Mouse (Mus musculus): Measurements from ENCODE around the gene Map1lc3a. TPM values are rescaled to one million over a fixed set of nuclear protein-coding genes. Genes with fewer than 3 reads are reported as not detected.

Map1lc3a gene
- total RNA-seq, 1 experiment from 2014 or later: 5.2 TPM

DNA sequence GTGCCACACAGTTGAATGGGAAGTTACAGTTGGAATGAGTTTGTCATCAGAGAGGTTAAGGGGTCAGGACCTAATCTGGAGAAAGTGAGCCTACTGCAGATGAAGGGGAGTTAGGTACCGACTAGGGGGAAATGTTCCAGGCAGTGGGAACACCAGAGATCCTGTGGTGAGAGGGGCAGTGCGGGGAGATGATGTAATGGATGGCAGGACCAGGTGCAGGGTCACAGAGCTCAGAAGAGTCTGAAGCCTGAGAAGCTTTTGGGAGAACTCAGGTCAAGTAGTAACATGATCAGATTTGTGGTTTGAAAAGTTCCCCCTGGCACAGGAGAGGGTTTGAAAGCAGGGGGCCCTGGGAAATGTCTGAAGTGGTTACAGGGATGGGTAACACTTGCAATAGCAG, 4.0 kb downstream of the Map1lc3a start:
- ATAC-seq (ENCODE audit: extremely low read depth, insufficient number of reproducible peaks, low FRiP score, poor library complexity, severe bottlenecking): no peak

DNA sequence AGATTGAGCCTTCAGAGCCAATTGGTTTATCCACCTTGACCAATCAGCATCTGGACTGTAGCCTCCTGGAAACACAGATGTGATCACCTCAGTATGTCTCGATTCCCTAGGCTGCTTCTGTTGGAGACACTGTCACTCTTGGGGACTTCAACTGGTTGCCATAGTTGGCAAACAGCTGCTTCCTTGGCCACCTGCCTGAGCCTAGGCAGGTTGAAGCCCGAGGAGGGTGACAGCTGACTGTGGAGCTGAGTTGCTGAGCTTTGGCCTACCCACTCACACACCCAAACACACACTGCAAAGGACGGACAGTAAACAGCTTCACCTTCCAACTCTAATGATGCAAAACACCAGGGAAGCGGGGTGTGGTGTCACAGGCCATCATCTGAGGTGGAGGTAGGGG, 7.7 kb downstream of the Map1lc3a start:
- ATAC-seq (ENCODE audit: extremely low read depth, insufficient number of reproducible peaks, low FRiP score, poor library complexity, severe bottlenecking): no peak

DNA sequence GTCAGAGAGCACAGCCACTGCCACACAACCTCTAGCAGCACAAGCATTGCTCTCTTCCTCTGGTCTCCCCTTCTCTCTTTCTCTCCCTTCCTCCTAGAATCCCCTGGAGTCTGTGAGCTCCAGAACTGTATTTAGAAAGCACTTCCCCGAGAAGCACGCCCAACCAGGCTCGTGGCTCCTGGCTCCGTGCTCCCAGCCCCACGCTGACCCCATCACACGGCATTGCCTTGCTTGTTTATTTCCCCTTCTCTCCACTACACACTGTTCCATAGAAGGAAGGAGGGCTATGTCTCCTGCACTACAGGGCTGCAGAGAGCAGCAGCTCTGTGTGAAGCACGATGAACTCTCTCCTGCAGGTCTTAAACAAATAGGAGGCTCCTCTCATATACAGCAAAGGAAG, 8.6 kb downstream of the Map1lc3a start:
- ATAC-seq (ENCODE audit: extremely low read depth, insufficient number of reproducible peaks, low FRiP score, poor library complexity, severe bottlenecking): no peak

DNA sequence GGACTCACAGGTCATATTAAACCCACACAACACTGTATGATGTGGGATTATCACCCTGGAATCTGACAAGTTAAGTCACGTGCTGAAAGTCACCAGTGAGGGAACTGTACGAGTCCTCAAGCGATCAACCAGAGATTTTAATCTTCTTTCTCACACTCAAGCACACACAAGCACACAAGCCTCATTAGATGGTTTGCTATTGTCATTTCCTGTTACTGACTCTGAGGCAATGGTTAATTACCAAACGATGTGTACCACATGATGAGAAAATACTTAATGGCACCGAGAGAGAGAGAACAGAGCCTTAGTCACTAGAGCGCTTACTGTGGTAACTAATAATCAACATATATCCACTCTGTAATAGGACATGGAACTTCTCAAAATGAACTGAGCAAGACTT, 9.6 kb downstream of the Map1lc3a start:
- ATAC-seq (ENCODE audit: extremely low read depth, insufficient number of reproducible peaks, low FRiP score, poor library complexity, severe bottlenecking): no peak

DNA sequence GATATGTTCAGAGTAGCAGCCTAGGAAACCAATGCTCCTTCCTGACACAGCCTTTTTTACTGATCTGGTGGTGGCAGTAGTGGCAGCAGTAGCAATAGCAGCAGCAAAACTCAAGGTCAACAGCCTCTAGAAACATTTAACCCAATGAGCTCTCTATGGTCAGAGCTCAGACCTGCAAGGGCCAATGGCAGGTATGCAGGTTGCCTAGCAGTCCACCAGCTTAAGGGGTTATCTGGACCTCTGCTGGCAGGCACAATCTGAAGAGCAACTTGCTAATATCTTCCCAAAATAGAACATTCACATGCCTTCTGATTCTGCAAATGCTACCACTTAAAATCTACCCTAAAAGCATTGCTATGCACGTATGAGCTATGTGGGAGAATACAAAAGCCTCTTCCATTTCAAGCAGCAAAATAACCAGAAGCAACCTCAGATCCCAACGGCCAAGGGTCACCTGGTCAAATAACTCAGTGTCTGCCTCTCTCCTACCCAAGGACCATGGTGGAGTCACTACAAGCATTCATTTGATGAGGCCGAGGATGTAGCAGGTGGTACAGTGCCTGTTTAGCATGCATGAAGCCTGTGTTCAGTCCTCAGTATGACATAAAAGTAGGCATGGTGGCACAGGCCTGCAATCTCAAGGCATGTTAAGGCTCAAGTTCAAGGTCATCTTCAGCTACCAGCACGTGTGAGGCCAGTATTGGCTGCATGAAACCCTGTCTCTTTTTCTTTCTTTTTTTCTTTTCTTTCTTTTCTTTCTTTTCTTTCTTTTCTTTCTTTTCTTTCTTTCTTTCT, 11.6 kb downstream of the Map1lc3a start:
- no peak for ATAC-seq (ENCODE audit: extremely low read depth, insufficient number of reproducible peaks, low FRiP score, poor library complexity, severe bottlenecking)

DNA sequence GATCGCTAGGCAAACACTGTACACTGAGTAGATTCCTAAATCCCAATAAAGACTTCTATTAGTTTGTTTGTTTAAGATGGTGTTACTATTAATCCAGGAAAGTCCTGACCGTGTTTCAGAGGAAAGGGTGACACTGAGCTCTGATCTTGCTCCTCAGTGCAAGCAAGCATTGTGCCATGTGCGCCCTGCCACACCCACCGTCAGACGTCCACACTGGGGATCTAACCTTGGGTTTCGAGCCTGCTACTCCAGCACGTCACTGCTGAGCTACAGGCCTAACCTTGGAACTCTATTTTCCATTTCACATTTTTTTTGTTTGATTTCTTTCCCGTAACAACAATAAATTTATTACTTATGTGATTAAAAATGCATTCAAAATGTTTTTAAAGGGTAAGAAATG, 14.0 kb downstream of the Map1lc3a start:
- ATAC-seq (ENCODE audit: extremely low read depth, insufficient number of reproducible peaks, low FRiP score, poor library complexity, severe bottlenecking): no peak

DNA sequence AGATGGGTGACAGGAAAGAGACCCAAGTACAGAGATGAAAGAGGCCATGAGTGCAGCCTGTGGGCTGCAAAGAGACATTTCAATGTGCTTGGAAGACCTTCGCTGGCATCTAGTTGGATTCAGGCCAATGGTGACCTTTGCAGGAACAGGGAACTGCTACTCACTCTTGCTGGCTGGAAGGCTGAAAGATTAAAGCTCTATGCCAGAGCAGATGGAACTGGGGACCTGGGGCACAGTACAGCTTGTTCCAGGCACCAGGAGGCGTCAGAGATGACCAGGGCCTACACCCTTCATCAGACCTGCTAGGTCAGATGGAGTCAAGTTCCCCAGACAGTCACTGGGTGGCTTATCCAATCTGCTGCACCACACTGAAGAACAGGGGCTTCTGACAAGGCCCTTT, 17.3 kb downstream of the Map1lc3a start:
- no peak for ATAC-seq (ENCODE audit: extremely low read depth, insufficient number of reproducible peaks, low FRiP score, poor library complexity, severe bottlenecking)

DNA sequence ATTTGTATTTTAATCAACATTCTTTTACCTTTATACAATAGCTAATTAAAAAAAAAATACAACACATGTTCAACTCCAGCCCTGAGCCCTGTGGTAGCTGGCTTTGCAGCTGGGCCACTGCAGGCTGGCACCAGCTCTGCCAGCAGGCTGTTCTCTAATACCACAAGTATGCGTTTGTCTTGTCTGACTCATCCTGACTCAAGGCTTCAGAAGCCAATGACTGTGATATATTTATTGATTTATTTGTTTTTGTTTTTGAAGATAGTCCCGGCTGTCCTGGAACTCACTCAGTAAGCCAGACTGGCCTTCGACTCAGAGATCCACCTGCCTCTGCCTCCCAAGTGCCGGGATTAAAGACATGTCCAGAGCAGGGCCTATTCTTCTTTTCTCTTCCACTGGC, 17.8 kb downstream of the Map1lc3a start:
- no peak for ATAC-seq (ENCODE audit: extremely low read depth, insufficient number of reproducible peaks, low FRiP score, poor library complexity, severe bottlenecking)

DNA sequence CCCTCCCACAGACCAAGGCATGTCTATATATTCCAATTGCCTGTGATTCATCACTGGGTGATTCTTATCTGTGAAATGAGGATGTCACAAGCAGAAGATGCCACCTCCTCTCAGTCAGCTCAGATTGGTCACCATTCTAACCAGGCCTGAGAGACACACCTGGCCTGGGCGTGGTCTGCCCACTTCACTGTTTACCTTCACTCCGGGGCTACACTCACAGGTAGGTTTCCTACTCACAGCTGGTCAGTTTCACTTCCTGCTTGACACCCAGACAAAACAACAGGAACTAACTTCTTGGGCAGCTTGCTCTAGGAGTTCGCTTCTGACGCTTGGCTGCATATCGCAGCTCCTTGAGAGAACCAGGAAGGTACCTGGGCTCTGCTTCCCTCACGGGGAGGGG, 19.4 kb downstream of the Map1lc3a start:
- ATAC-seq (ENCODE audit: extremely low read depth, insufficient number of reproducible peaks, low FRiP score, poor library complexity, severe bottlenecking): peak; percentile 81

DNA sequence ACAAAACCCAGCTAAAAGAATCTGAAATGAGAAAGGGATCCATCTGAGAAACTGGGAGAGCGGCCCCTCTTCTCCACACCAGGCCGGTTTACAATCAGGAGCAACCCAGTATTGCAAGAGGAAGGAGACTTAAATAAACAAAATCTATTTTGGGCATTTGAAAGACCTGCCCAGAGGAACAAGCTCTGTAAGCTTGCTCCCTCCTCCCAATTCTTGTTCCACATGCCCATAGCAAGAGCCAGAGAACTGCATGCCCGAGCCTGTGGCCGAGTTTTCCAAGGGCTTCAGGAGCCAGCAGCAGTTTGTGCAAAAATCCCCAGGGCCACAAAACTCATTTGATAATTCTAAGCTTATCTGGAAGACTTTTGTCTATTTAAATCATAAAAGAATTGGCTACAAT, 23.5 kb downstream of the Map1lc3a start:
- ATAC-seq (ENCODE audit: extremely low read depth, insufficient number of reproducible peaks, low FRiP score, poor library complexity, severe bottlenecking): no peak

DNA sequence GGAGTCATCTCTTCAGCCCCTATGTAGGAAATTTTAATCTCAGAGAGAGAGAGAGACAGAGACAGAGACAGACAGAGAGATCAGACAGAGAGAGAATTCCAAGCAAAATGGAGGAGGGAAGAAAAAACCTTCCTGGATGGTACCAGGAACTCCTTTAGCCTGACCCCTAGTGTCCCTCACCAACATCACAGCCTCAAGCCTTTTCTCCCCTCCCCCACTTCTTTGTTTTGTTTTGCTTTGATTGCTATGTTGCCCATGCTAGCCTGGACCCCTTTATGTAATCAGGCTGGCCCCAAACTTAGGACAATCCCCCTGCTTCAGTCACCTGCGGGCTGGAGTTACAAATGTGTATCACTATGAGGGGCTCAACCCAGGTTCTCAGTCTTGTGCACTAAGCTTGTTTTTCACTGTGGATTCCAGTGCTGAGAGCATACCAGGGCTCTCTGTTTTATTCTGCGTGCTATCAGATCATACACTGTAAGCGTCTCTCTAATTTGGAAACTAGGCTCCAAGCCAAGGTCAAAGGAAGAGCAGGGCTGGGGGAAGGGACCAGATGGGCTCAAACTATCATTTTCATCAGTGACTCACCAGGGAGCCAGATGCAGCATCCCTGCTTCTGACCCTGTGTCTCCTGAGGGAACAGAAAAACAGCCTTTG, 33.0 kb downstream of the Map1lc3a start:
- no peak for ATAC-seq (ENCODE audit: extremely low read depth, insufficient number of reproducible peaks, low FRiP score, poor library complexity, severe bottlenecking)

DNA sequence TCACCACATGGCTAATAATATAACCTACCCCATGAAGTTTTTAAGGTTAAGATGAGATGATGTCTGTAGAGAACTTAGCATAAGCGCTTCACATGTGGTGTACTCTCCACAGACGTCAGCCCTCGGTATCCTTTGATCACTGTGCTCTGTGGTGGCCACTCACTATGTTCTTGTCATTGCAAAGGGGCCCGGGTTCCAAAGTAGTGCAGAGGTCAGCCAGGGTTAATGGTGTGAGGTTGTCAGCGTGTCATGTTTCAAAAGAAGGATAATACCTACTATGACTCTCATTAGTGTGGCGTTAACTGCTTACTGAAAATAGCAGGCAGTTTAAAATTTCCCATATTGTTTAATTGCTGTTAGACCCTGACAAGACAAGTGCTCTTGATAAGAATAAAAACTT, 37.6 kb downstream of the Map1lc3a start:
- no peak for ATAC-seq (ENCODE audit: extremely low read depth, insufficient number of reproducible peaks, low FRiP score, poor library complexity, severe bottlenecking)

DNA sequence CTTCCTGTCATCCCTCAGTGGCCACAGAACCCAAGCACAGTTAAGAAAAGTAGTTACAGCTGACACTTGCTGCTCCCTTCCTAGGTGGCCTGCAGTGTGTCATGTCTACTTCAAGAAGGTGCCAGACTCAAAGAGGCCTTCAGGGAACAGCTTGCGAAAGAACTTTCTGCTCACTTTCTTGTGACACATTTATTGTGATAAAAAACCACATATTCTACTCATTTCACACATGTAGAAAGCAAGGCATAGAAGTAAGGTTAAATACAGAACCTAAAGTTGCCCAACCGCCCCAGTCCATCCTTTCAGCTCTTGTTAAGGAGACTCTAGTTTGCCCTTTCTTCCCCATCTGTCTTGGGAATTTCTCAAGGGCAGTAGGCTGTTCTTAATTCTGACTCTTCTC, 42.5 kb downstream of the Map1lc3a start:
- no peak for ATAC-seq (ENCODE audit: extremely low read depth, insufficient number of reproducible peaks, low FRiP score, poor library complexity, severe bottlenecking)

DNA sequence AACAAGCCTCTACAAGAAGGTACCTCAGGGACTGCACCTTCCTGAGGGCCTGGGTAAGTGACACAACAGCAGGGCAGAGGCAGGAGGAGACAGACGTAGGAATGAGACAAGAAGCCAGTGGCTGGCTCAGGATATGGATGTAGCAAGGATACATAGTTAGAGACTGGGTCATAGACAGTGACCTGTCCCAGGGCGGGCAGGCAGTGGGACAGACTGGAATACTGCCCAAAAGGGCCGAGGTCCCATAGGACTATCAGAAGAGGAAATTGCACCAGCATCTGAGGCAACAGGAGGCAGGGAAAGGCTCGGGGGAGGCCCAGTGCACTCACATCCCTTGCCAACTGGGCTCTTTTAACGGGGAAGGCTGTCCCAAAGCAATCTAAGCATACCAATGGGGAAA, 44.5 kb downstream of the Map1lc3a start:
- no peak for ATAC-seq (ENCODE audit: extremely low read depth, insufficient number of reproducible peaks, low FRiP score, poor library complexity, severe bottlenecking)

DNA sequence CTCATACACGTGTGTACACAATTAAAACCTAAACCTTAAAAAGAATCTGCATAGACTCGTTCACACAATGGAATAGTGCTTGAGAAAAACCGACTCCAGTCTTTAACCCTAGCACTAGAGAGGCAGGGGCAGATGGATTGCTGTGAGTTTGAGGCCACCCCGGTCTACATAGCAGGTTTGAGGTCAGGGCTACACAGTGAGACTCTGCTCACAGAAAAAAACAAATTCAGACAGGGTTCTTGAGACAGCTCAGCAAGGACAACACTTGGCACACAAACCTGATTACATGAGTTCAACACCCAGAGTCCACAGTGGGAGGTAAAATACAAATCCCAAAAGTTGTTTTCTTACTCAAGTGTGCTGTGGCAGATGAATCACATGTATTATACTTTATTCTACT, 49.9 kb downstream of the Map1lc3a start:
- no peak for ATAC-seq (ENCODE audit: extremely low read depth, insufficient number of reproducible peaks, low FRiP score, poor library complexity, severe bottlenecking)

Other genes starting within 250 kb of the Map1lc3a start
- gene Ahcy, start 201.8 kb upstream of the Map1lc3a start, total RNA-seq (2017): 16.5 and 19.0 TPM in 2 replicates
- 134 and 145 TPM in 2 replicates for gene Itch, start 142.8 kb upstream of the Map1lc3a start, total RNA-seq (2017)
- gene Dynlrb1, start 39.8 kb upstream of the Map1lc3a start, total RNA-seq (2017): 97.1 and 97.5 TPM in 2 replicates
- 19.2 and 20.4 TPM in 2 replicates for gene Pigu, start 81.1 kb downstream of the Map1lc3a start, total RNA-seq (2017)
- 33.0 and 36.5 TPM in 2 replicates for gene Trp53inp2, start 104.8 kb downstream of the Map1lc3a start, total RNA-seq (2017)
- gene Ncoa6, start 197.6 kb downstream of the Map1lc3a start, total RNA-seq (2017): 28.5 and 33.2 TPM in 2 replicates
- 24.4 and 25.8 TPM in 2 replicates for gene Acss2, start 241.7 kb downstream of the Map1lc3a start, total RNA-seq (2017)
- gene Ggt7, start 241.9 kb downstream of the Map1lc3a start, total RNA-seq (2017): not detected in 2 replicates